Mouse (Mus musculus) heart, postnatal 14 days (tissue): ENCODE measurements around the gene Pla2g5. TPM values are rescaled to one million over a fixed set of nuclear protein-coding genes. Genes with fewer than 3 reads are reported as not detected.
"Not testable (repeated sequence)": the region's sequence is repeated elsewhere in the genome, so short reads cannot be mapped to it uniquely, and the experiment has no call there.

Experiments
- DNase-seq, 2 experiments: peaks; one replicate each; pipeline ENCODE4 v3.0.0; 2021 to 2022
- intact Hi-C: fragments of 180-260 bp; cut with DNase I; formaldehyde crosslinking; loops from one replicate; pipeline ENCODE4 v1.15.1; 2025
- long read RNA-seq, 2 experiments: library from polyadenylated mRNA; stranded (forward); transcript quantifications; one replicate each; pipeline ENCODE4 v2.0.0; 2021
- total RNA-seq, 2 experiments: library from RNA; stranded (reverse); gene quantifications; 2 replicates each; pipeline ENCODE4 v1.2.3; 2021

Pla2g5 gene
- total RNA-seq = 10 to 100 TPM; 22.4 to 30.4 TPM
- long read RNA-seq, experiment 1, transcript Pla2g5-203 (5 exons, 1,976 nt) = major isoform, 70 of 97 reads
- long read RNA-seq, experiment 1, partial matches to known transcripts = 2 of 97 reads
- long read RNA-seq, experiment 1, other reads (novel, unspliced or antisense) = 25 of 97 reads
- long read RNA-seq, experiment 2, transcript Pla2g5-203 (5 exons, 1,976 nt) = major isoform, 44 of 65 reads
- long read RNA-seq, experiment 2, partial matches to known transcripts = 2 of 65 reads
- long read RNA-seq, experiment 2, other reads (novel, unspliced or antisense) = 19 of 65 reads

GRCm38 (mm10) chr4:138863344-138863998 lies at the start of gene Pla2g5:
Pla2g5 (minus strand) TSS chr4:138863482.
- DNase-seq = no peak
- intact Hi-C loops = no loop called here

- intact Hi-C loops = no loop called here
Observed at GRCm38 (mm10) chr4:138905624-138906337, 42.5 kb upstream of the Pla2g5 start.

GRCm38 (mm10) chr4:138899361-138899760 lies 36.1 kb upstream of the Pla2g5 start:
- intact Hi-C loops = no loop called here
- no peak for DNase-seq

More at GRCm38 (mm10) chr4:138905624-138906337, 42.5 kb upstream of the Pla2g5 start:
- DNase-seq = no peak

GRCm38 (mm10) chr4:138893789-138894188 lies 30.5 kb upstream of the Pla2g5 start:
- DNase-seq, intact Hi-C loops: not testable (repeated sequence)

- intact Hi-C loops = no loop called here
- DNase-seq = no peak
Observed at GRCm38 (mm10) chr4:138892655-138893054, 29.4 kb upstream of the Pla2g5 start.

GRCm38 (mm10) chr4:138889635-138890034 lies 26.4 kb upstream of the Pla2g5 start:
- peak; percentile 21 to 25 for DNase-seq

GRCm38 (mm10) chr4:138889165-138889564 lies 25.9 kb upstream of the Pla2g5 start:
- intact Hi-C loops = no loop called here
- DNase-seq = no peak

More at GRCm38 (mm10) chr4:138889635-138890034, 26.4 kb upstream of the Pla2g5 start:
- intact Hi-C loops = no loop called here

- intact Hi-C loops = loop anchor here (1.0 kb wide), 1 partner anchor 18 kb away; no protein-coding TSS in a partner anchor
- peak; percentile 86 to 91 for DNase-seq
Observed at GRCm38 (mm10) chr4:138884261-138884660, 21.0 kb upstream of the Pla2g5 start.

GRCm38 (mm10) chr4:138882179-138882578 lies 18.9 kb upstream of the Pla2g5 start:
- intact Hi-C loops = no loop called here
- no peak for DNase-seq

GRCm38 (mm10) chr4:138880811-138881584 lies 17.7 kb upstream of the Pla2g5 start:
- DNase-seq = peak in 1 of 2 experiments; percentile 35

GRCm38 (mm10) chr4:138879808-138880207 lies 16.5 kb upstream of the Pla2g5 start:
- intact Hi-C loops = no loop called here

More at GRCm38 (mm10) chr4:138880811-138881584, 17.7 kb upstream of the Pla2g5 start:
- intact Hi-C loops = no loop called here

GRCm38 (mm10) chr4:138878783-138879182 lies 15.5 kb upstream of the Pla2g5 start:
- DNase-seq = peak; percentile 42 to 44
- intact Hi-C loops = no loop called here

More at GRCm38 (mm10) chr4:138879808-138880207, 16.5 kb upstream of the Pla2g5 start:
- no peak for DNase-seq

- no peak for DNase-seq
- intact Hi-C loops = no loop called here
Observed at GRCm38 (mm10) chr4:138877731-138878130, 14.4 kb upstream of the Pla2g5 start, which contains the start of gene Pla2g2e. Pla2g2e (plus strand) TSS chr4:138877942.

GRCm38 (mm10) chr4:138875986-138876385 lies 12.7 kb upstream of the Pla2g5 start:
- intact Hi-C loops = no loop called here
- no peak for DNase-seq

- intact Hi-C loops, DNase-seq: not testable (repeated sequence)
Observed at GRCm38 (mm10) chr4:138875275-138875674, 12.0 kb upstream of the Pla2g5 start.

- intact Hi-C loops = no loop called here
- no peak for DNase-seq
Observed at GRCm38 (mm10) chr4:138873864-138874263, 10.6 kb upstream of the Pla2g5 start, which contains the start of gene Gm13030. Gm13030 (minus strand) TSS chr4:138873964.

- intact Hi-C loops = no loop called here
- no peak for DNase-seq
Observed at GRCm38 (mm10) chr4:138868666-138869065, 5.4 kb upstream of the Pla2g5 start.

- peak; percentile 73 to 88 for DNase-seq
- intact Hi-C loops = loop anchor here (1.0 kb wide), 1 partner anchor 18 kb away; no protein-coding TSS in a partner anchor
Observed at GRCm38 (mm10) chr4:138866413-138866812, 3.1 kb upstream of the Pla2g5 start.

GRCm38 (mm10) chr4:138865991-138866390 lies 2.7 kb upstream of the Pla2g5 start:
- intact Hi-C loops = loop anchor here (1.0 kb wide), 1 partner anchor 18 kb away; no protein-coding TSS in a partner anchor
- no peak for DNase-seq

- no peak for DNase-seq
- intact Hi-C loops = no loop called here
Observed at GRCm38 (mm10) chr4:138865092-138865491, 1.8 kb upstream of the Pla2g5 start.
